Mouse (Mus musculus) MEL (cell line): ENCODE results near the gene Coro1a.

Experiments used
- BHLHE40 ChIP-seq: IDR thresholded peaks from 2 replicates; pipeline ENCODE4 v1.6.1; 2012; ENCODE audit warnings: low read depth, mild to moderate bottlenecking, inconsistent platforms, low read length, improper control_type of control experiment, borderline replicate concordance
- CTCF ChIP-seq, 3 experiments: IDR thresholded peaks in 2 of 3; conservative IDR thresholded peaks in 1 of 3; 2 replicates each; pipeline ENCODE4 v1.5.1; 2011 to 2012; ENCODE audit warnings: low read length in 3 of 3, low read depth in 2 of 3, mild to moderate bottlenecking in 2 of 3, improper control_type of control experiment in 1 of 3, inconsistent platforms in 1 of 3, mixed read lengths in 1 of 3, moderate library complexity in 1 of 3; ENCODE audit not compliant: control insufficient read depth in 1 of 3, insufficient read depth in 1 of 3, poor library complexity in 1 of 3, severe bottlenecking in 1 of 3
- ELF1 ChIP-seq: IDR thresholded peaks from 2 replicates; pipeline ENCODE4 v1.6.1; 2014; ENCODE audit warnings: low read depth, mild to moderate bottlenecking, inconsistent platforms, low read length, improper control_type of control experiment, moderate library complexity
- ETS1 ChIP-seq: IDR thresholded peaks from 2 replicates; pipeline ENCODE4 v1.6.1; 2012; ENCODE audit warnings: low read depth, mild to moderate bottlenecking, inconsistent platforms, low read length, improper control_type of control experiment, moderate library complexity
- HCFC1 ChIP-seq: IDR thresholded peaks from 2 replicates; pipeline ENCODE4 v1.6.1; 2012; ENCODE audit warnings: low read depth, mild to moderate bottlenecking, inconsistent platforms, low read length, improper control_type of control experiment, moderate library complexity
- MAFK ChIP-seq: IDR thresholded peaks from 2 replicates; pipeline ENCODE4 v1.6.1; 2011; ENCODE audit warnings: low read depth, mild to moderate bottlenecking, low read length, improper control_type of control experiment, borderline replicate concordance
- MEF2A ChIP-seq: IDR thresholded peaks from 2 replicates; pipeline ENCODE4 v1.6.1; 2014; ENCODE audit warnings: low read depth, mild to moderate bottlenecking, inconsistent platforms, low read length, improper control_type of control experiment; ENCODE audit not compliant: poor library complexity, insufficient replicate concordance, severe bottlenecking; ENCODE audit errors: extremely low read depth
- NELFE ChIP-seq: IDR thresholded peaks from 2 replicates; pipeline ENCODE4 v1.6.1; 2011; ENCODE audit warnings: low read depth, low read length, improper control_type of control experiment
- POLR2A ChIP-seq, 2 experiments: IDR thresholded peaks; 2 replicates each; pipeline ENCODE4 v1.6.1; 2011 to 2012; ENCODE audit warnings: low read length in 2 of 2, mild to moderate bottlenecking in 2 of 2, control low read depth in 1 of 2, improper control_type of control experiment in 1 of 2, low read depth in 1 of 2, moderate library complexity in 1 of 2; ENCODE audit not compliant: control insufficient read depth in 1 of 2, insufficient read depth in 1 of 2, poor library complexity in 1 of 2
- RCOR1 ChIP-seq: IDR thresholded peaks from 2 replicates; pipeline ENCODE4 v1.6.1; 2012; ENCODE audit warnings: low read depth, mild to moderate bottlenecking, inconsistent platforms, low read length, improper control_type of control experiment
- SMC3 ChIP-seq: IDR thresholded peaks from 2 replicates; pipeline ENCODE4 v1.6.1; 2011; ENCODE audit warnings: low read depth, low read length, improper control_type of control experiment
- UBTF ChIP-seq: IDR thresholded peaks from 2 replicates; pipeline ENCODE4 v1.6.1; 2012; ENCODE audit warnings: low read depth, mild to moderate bottlenecking, inconsistent platforms, low read length, improper control_type of control experiment, moderate library complexity, borderline replicate concordance; ENCODE audit not compliant: insufficient read depth
- ZC3H11A ChIP-seq: IDR thresholded peaks from 2 replicates; pipeline ENCODE4 v1.6.1; 2012; ENCODE audit warnings: low read depth, mild to moderate bottlenecking, inconsistent platforms, low read length, improper control_type of control experiment

- TF ChIP-seq ZC3H11A (no peak), POLR2A (IDR thresholded peaks at IDR 0.05; ENCODE audit: control insufficient read depth in 1 of 2, insufficient read depth in 1 of 2, low read depth in 1 of 2, low read length in 2 of 2, poor library complexity in 1 of 2) (no peak), ELF1 (no peak), CTCF (IDR thresholded peaks at IDR 0.05 in 2 of 3, conservative IDR thresholded peaks at IDR 0.05 in 1 of 3; ENCODE audit: control insufficient read depth in 1 of 3, insufficient read depth in 1 of 3, low read depth in 2 of 3, low read length in 3 of 3, poor library complexity in 1 of 3, severe bottlenecking in 1 of 3) (no peak), RCOR1 (no peak), ETS1 (no peak), MEF2A (no peak), SMC3 (no peak), NELFE (no peak), MAFK (no peak), UBTF (no peak), BHLHE40 (no peak), HCFC1 (no peak)
Observed at GRCm38 (mm10) chr7:126721635-126722034, 14.0 kb upstream of the Coro1a start.
